ENCODE assay signal across 11 mouse cellular contexts in the genomic region with DNA sequence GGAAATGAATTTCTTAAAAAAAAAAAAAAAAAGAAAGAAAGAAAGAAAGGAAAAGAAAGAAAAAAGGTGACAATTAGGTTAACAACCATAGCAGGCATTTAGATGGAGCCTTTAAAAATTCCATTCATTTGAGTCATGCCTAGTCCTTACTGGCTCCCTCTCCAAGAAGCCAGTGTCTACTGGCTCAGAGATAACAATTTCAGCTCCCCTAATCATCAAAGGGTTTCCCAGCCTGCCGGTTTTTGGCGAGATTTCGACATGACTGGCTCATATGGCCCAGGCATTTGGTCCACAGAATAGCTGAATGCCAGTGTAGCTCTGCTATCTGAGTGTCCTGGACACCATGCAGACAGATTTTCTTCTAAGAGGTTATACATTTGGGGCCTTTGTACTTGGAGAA. TPM values are rescaled to one million over a fixed set of nuclear protein-coding genes. Genes with fewer than 3 reads are reported as not detected.
DNase-seq lines count a peak whose midpoint lies in the region; ATAC-seq lines count a peak whose summit lies in the region.
"Had no signal": no experiment of that assay in that cellular context is flagged by ENCODE, and none has a peak within 500 bp of the region (broad histone marks: within the 10 kb centered on the region; RNA-seq: fewer than 3 reads in every experiment).

No protein-coding gene starts in this region.

- intact Hi-C loops in heart, postnatal 25 days (cut with DNase I), result no loop called here

- DNase-seq in heart, adult 11 months, result peak; percentile 92
- no peak for DNase-seq in heart, postnatal 25 days (ENCODE audit: low spot score)
- peak; percentile 11 for DNase-seq in adrenal gland, postnatal 10 days
- DNase-seq in heart, adult 8-10 months (ENCODE audit: low spot score), result peak; percentile 40
- DNase-seq in heart, postnatal 4 days, result peak; percentile 45
- no peak for DNase-seq in thymus, adult 18-20 months
- DNase-seq in spleen, postnatal 36 days (ENCODE audit: low spot score in 2 of 2), result no peak

- no peak for ATAC-seq in granulocyte monocyte progenitor cell, adult 5-6 weeks (replicated peaks; ENCODE audit: poor library complexity, severe bottlenecking)
- ATAC-seq: inflammation-experienced regulatory T-cells, adult 6 months; midbrain, embryonic 13.5 days had no signal

RNA-seq across cellular contexts. Expression of a gene that starts 18.4 kb away (rescaled TPM):
- total RNA-seq in heart, postnatal 25 days (2021), result 10 to 100 TPM; 27.1 to 35.6 TPM
- total RNA-seq in adrenal gland, postnatal 10 days (2021), result 10 to 100 TPM; 21.6 to 41.8 TPM
- 10 to 100 TPM; 23.9 to 33.3 (median 28.1) TPM for total RNA-seq in heart, adult 8-10 months (2022)
- total RNA-seq in heart, postnatal 4 days (2021), result 100 to 1,000 TPM; 104 to 113 TPM
- total RNA-seq in granulocyte monocyte progenitor cell, adult 5-6 weeks (2014; fragmentation: Nextera tagmentation), result not detected in 2 replicates
- total RNA-seq in granulocyte monocyte progenitor cell, adult 5-6 weeks (2017), result not detected in 2 replicates

RNA-seq across cellular contexts. Expression of a gene that starts 30.8 kb away (rescaled TPM):
- not detected for total RNA-seq in heart, postnatal 25 days (2021)
- total RNA-seq in adrenal gland, postnatal 10 days (2021), result under 1 TPM in 1 of 2 experiments, not detected in 1; 0.21 TPM
- not detected for total RNA-seq in heart, adult 8-10 months (2022)
- not detected for total RNA-seq in heart, postnatal 4 days (2021)
- not detected in 2 replicates for total RNA-seq in granulocyte monocyte progenitor cell, adult 5-6 weeks (2014; fragmentation: Nextera tagmentation)
- total RNA-seq in granulocyte monocyte progenitor cell, adult 5-6 weeks (2017), result not detected in 2 replicates
- total RNA-seq: CH12.LX had no signal

Comparison
In these comparisons a context has a peak if more than half of its experiments do, and no peak if none do; other contexts are left out.
1. DNase-seq: peak in heart, adult 11 months (single experiment), adrenal gland, postnatal 10 days (single experiment), heart, adult 8-10 months (single experiment) and heart, postnatal 4 days (single experiment); none in heart, postnatal 25 days (single experiment), thymus, adult 18-20 months (0 of 2) and spleen, postnatal 36 days (0 of 2).
2. RNA of a gene that starts 18.4 kb away (total RNA-seq): 104 to 113 TPM in heart, postnatal 4 days, 21.6 to 41.8 TPM in adrenal gland, postnatal 10 days, 27.1 to 35.6 TPM in heart, postnatal 25 days and 23.9 to 33.3 TPM in heart, adult 8-10 months; not detected in granulocyte monocyte progenitor cell, adult 5-6 weeks; every median in the first group is over 10 times any median in the second.